Mouse (Mus musculus) limb, embryonic 11.5 days (tissue): ENCODE data around the gene Rfxank. TPM values are rescaled to one million over a fixed set of nuclear protein-coding genes. Genes with fewer than 3 reads are reported as not detected.

Source experiments
- ATAC-seq: fragments of 200-750 bp; cut with Nextera tagmentation; 2 replicates; pipeline ENCODE4 v1.8.0; 2017; ENCODE audit warnings: low read depth; ENCODE audit not compliant: insufficient number of reproducible peaks, low FRiP score, low TSS enrichment
- DNase-seq: peaks from one replicate; pipeline ENCODE4 v3.0.0-alpha.2; 2015; ENCODE audit warnings: low spot score
- H3K27ac ChIP-seq: fragments of 300-500 bp; sonication (generic); replicated peaks from 2 replicates; pipeline ENCODE4 v1.5.1; 2014; ENCODE audit warnings: low read depth, mild to moderate bottlenecking, low read length
- H3K27me3 ChIP-seq: fragments of 300-500 bp; sonication (generic); 2 replicates; pipeline ENCODE4 v1.6.1; 2014; ENCODE audit warnings: mild to moderate bottlenecking, low read length, mixed read lengths; ENCODE audit not compliant: control insufficient read depth, insufficient read depth
- H3K36me3 ChIP-seq: fragments of 300-500 bp; sonication (generic); 2 replicates; pipeline ENCODE4 v1.6.1; 2014; ENCODE audit warnings: mild to moderate bottlenecking, low read length, moderate library complexity, mixed read lengths; ENCODE audit not compliant: control insufficient read depth, insufficient read depth
- H3K4me1 ChIP-seq: fragments of 300-500 bp; sonication (generic); 2 replicates; pipeline ENCODE4 v1.6.1; 2014; ENCODE audit warnings: low read length, mixed read lengths; ENCODE audit not compliant: control insufficient read depth, insufficient read depth
- H3K4me2 ChIP-seq: fragments of 300-500 bp; sonication (generic); 2 replicates; pipeline ENCODE4 v1.6.1; 2014; ENCODE audit warnings: low read depth, mild to moderate bottlenecking, moderate library complexity; ENCODE audit not compliant: severe bottlenecking
- H3K4me3 ChIP-seq: fragments of 300-500 bp; sonication (generic); 2 replicates; pipeline ENCODE4 v1.5.1; 2014; ENCODE audit warnings: low read depth, low read length
- H3K9ac ChIP-seq: fragments of 300-500 bp; sonication (generic); 2 replicates; pipeline ENCODE4 v1.6.1; 2014; ENCODE audit warnings: mild to moderate bottlenecking, low read length
- H3K9me3 ChIP-seq: fragments of 300-500 bp; sonication (generic); 2 replicates; pipeline ENCODE4 v1.6.1; 2016; ENCODE audit warnings: low read length; ENCODE audit not compliant: control insufficient read depth
- WGBS: fragments of 180-500 bp; shearing (Covaris S2); extraction: QIAGEN DNeasy Blood & Tissue Kit; methylation state at CpG from one replicate; pipeline ENCODE4 v1.1.7; 2014; 5-methylcytosine and 5-hydroxymethylcytosine counted together
- microRNA-seq: library from miRNA; unstranded; fragments of <30 nt; microRNA quantifications from one replicate; pipeline ENCODE4, GENCODE M21; 2016
- polyA plus RNA-seq: library from polyadenylated mRNA; unstranded; fragments of >200 nt; fragmentation: Nextera tagmentation; extraction: Ambion mirVana; gene quantifications from 2 replicates; pipeline ENCODE4 v1.2.1, GENCODE M21; 2014

Rfxank gene
- polyA plus RNA-seq, 1 experiment from 2014 or later: 20.0 TPM

DNA sequence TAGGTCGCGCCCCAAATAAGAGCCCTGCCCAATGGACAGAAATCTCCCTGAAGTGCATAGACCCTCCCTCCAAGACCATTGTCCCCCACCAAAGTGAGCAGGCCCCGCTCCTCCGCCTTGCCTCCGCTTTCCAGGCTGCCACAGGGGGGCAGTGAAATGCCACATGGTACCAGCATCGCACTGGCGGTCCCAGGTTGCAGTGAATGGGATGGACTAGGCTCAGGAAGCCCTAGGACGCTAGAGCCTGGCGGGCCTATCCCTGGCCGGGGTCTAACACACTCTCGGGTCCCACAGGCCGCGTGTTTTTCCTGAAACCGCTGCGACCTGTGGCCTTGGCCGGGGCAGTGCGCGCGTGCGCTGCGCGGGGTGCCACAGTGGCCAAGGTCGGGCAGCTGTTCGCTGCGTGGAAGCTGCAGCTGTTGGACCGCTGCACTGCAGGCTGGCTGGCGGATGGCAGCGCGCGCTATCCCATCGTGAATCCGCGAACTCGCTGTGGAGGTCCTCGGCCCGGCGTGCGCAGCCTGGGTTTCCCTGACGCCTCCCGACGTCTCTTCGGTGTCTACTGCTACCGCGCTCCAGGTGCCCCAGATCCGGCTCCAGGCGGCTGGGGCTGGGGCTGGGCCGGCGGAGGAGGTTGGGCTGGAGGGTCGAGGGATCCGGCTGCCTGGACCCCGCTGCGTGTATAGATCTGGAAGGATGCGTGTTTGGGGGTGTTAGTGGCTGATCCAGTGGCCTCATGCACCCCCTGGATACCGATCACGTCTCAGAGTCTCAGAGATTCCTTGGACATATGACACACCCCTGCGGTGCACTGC is 50.9 kb downstream of the Rfxank start:
- 5% methylated on average over 56 of the region's 56 CpGs for WGBS
- H3K4me1 ChIP-seq: peaks cover 15% of the 10 kb centered on the region
- peaks cover 73% of the 10 kb centered on the region for H3K27me3 ChIP-seq
- H3K27ac ChIP-seq: no peak overlapping the region
- H3K9ac ChIP-seq: peak overlapping the region; percentile 35; the same call in 1 of the 2 replicates
- peak overlapping the region; percentile 31 for H3K4me3 ChIP-seq
- no peaks in the 10 kb centered on the region for H3K36me3 ChIP-seq
- no peaks in the 10 kb centered on the region for H3K9me3 ChIP-seq
- DNase-seq: peak; percentile 80
- H3K4me2 ChIP-seq: peak overlapping the region; percentile 78
- peak; percentile 41; the same call in 1 of the 2 replicates for ATAC-seq

- Histone ChIP-seq H3K4me2 (no peak overlapping the region), H3K4me1 (peaks cover 15% of the 10 kb centered on the region), H3K36me3 (no peaks in the 10 kb centered on the region), H3K27me3 (peaks cover 79% of the 10 kb centered on the region), H3K27ac (no peak overlapping the region), H3K4me3 (no peak overlapping the region), H3K9ac (no peak overlapping the region), H3K9me3 (no peaks in the 10 kb centered on the region)
- ATAC-seq (no peak), DNase-seq (no peak)
- 8% methylated on average over 7 of the region's 7 CpGs for WGBS
These were observed 51.7 kb downstream of the Rfxank start for GRCm38 (mm10) chr8:70087237-70087636.

GRCm38 (mm10) chr8:70086151-70086550 is 52.8 kb downstream of the Rfxank start:
- Histone ChIP-seq H3K4me1 (peaks cover 15% of the 10 kb centered on the region), H3K4me2 (no peak overlapping the region), H3K4me3 (no peak overlapping the region), H3K36me3 (no peaks in the 10 kb centered on the region), H3K9me3 (no peaks in the 10 kb centered on the region), H3K9ac (no peak overlapping the region), H3K27me3 (peaks cover 81% of the 10 kb centered on the region), H3K27ac (no peak overlapping the region)
- WGBS: 61% methylated on average over 1 of the region's 1 CpGs
- DNase-seq (no peak), ATAC-seq (no peak)

DNA sequence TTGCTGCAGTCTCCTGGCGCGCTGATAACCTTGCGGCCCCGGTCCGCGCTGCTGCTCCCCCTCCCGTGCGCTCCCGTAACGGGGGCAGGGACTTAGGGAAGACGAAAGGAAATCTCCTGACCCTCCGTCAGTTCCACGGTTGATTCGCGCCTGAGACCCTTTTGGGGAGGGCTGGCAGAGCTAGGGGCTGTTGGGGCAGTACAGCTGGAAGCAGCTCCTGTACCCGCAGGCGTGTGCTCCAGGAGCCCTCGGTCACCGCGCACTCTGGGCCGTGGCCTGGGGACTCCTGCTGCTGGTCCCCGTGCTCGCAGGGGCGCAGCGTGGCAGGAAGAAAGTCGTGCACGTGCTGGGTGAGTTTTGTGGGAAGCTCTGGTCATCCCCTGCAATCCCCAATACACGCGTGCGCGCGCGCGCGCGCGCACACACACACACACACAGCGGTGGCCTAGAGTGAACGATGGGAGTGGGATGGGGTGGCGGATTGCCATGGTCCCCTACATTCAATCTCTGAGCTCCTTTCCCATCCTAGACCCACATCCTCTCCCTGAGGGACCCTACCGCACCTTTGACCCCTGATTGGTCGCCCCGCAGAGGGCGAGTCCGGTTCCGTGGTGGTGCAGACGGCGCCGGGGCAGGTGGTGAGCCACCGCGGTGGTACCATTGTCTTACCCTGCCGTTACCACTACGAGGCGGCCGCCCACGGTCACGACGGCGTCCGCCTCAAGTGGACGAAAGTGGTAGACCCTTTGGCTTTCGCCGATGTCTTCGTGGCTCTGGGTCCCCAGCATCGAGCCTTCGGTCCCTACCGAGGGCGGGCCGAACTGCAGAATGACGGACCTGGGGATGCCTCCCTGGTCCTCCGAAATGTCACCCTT is 54.5 kb downstream of the Rfxank start:
- H3K4me2 ChIP-seq: peak overlapping the region; percentile 58
- DNase-seq: peak; percentile 54
- WGBS: 1% methylated on average over 71 of the region's 71 CpGs
- peak overlapping the region; percentile 7; the same call in 1 of the 2 replicates for H3K9ac ChIP-seq
- H3K27ac ChIP-seq: no peak overlapping the region
- H3K36me3 ChIP-seq: no peaks in the 10 kb centered on the region
- no peaks in the 10 kb centered on the region for H3K9me3 ChIP-seq
- ATAC-seq: no peak
- peaks cover 71% of the 10 kb centered on the region for H3K27me3 ChIP-seq
- H3K4me3 ChIP-seq: peak overlapping the region; percentile 34
- peaks cover 15% of the 10 kb centered on the region for H3K4me1 ChIP-seq

DNA sequence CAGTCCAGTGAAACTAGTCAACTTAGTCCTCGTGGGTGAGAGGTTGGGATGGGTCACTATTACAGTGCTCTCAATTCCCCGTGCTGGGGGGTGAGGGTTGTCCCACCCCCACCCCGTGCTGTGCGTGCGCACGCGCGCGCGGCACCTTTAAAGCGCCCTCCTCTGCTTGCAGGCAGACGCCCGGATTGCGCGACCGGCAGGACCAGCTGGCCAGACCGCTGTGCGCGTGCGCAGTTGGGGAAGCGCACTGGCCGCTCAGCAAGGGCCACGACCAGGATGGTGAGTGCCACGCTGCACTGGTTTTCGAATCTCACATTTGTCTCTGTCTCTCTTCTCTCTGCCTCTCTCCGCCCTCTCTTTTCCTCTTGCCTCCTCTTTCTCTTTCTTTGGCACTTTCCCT is 55.7 kb downstream of the Rfxank start, which contains the start of gene Hapln4:
TSS of gene Hapln4 (plus strand) at position 173 of the 400 bp plus-strand sequence.
- peaks cover 15% of the 10 kb centered on the region for H3K4me1 ChIP-seq
- no peak within 1 kb of the TSS for H3K27ac ChIP-seq
- H3K36me3 ChIP-seq: no peaks in the 10 kb centered on the region
- H3K27me3 ChIP-seq: peaks cover 60% of the 10 kb centered on the region
- H3K9me3 ChIP-seq: no peaks in the 10 kb centered on the region
- H3K4me3 ChIP-seq: peak within 1 kb of the TSS; percentile 34
- DNase-seq (peak; percentile 72), ATAC-seq (no peak)
- H3K4me2 ChIP-seq: peak within 1 kb of the TSS; percentile 58
- WGBS: under 1% methylated on average over 26 of the region's 26 CpGs
- peak within 1 kb of the TSS; percentile 7; the same call in 1 of the 2 replicates for H3K9ac ChIP-seq

- no peaks in the 10 kb centered on the region for H3K36me3 ChIP-seq
- H3K4me2 ChIP-seq: no peak overlapping the region
- 97% methylated on average over 2 of the region's 2 CpGs for WGBS
- H3K4me3 ChIP-seq: no peak overlapping the region
- no peak overlapping the region for H3K9ac ChIP-seq
- no peak overlapping the region for H3K27ac ChIP-seq
- ATAC-seq (no peak), DNase-seq (no peak)
- H3K9me3 ChIP-seq: no peaks in the 10 kb centered on the region
- peaks cover 12% of the 10 kb centered on the region for H3K4me1 ChIP-seq
- peaks cover 47% of the 10 kb centered on the region for H3K27me3 ChIP-seq
These were observed 57.0 kb downstream of the Rfxank start for GRCm38 (mm10) chr8:70081976-70082375.

Small RNA genes lying within 50 kb of the gene (microRNA-seq; reads per million reads assigned to microRNA genes)
- gene Mir7066: not detected

Other genes starting within 250 kb of the Rfxank start
- 4.4 and 4.9 TPM in 2 replicates for gene Tssk6, start 237.0 kb downstream of the Rfxank start, polyA plus RNA-seq
- gene Ndufa13, start 236.6 kb downstream of the Rfxank start, polyA plus RNA-seq: 164 and 168 TPM in 2 replicates
- gene Yjefn3, start 236.4 kb downstream of the Rfxank start, polyA plus RNA-seq: 2.5 and 4.3 TPM in 2 replicates
- gene Gatad2a, start 142.8 kb downstream of the Rfxank start, polyA plus RNA-seq: 79.5 and 93.3 TPM in 2 replicates
- gene Mau2, start 96.4 kb downstream of the Rfxank start, polyA plus RNA-seq: 52.5 and 58.3 TPM in 2 replicates
- 39.1 TPM in 2 replicates for gene Sugp1, start 96.3 kb downstream of the Rfxank start, polyA plus RNA-seq
- gene Tm6sf2, start 66.2 kb downstream of the Rfxank start, polyA plus RNA-seq: 0.52 and 1.2 TPM in 2 replicates
- 0.05 TPM in 1 of 2 replicates, not detected in the other for gene Hapln4, start 55.7 kb downstream of the Rfxank start, polyA plus RNA-seq
- gene Ncan, start 18.3 kb downstream of the Rfxank start, polyA plus RNA-seq: 0.60 and 0.79 TPM in 2 replicates
- gene Nr2c2ap, start 7.8 kb downstream of the Rfxank start, polyA plus RNA-seq: 13.7 and 20.8 TPM in 2 replicates
- 49.6 and 53.2 TPM in 2 replicates for gene Borcs8, start 345 bp upstream of the Rfxank start, polyA plus RNA-seq
- 0.40 and 0.41 TPM in 2 replicates for gene Mef2b, start 557 bp upstream of the Rfxank start, polyA plus RNA-seq
- gene Tmem161a, start 33.2 kb upstream of the Rfxank start, polyA plus RNA-seq: 43.5 and 46.9 TPM in 2 replicates
- 2.1 and 2.4 TPM in 2 replicates for gene Slc25a42, start 73.2 kb upstream of the Rfxank start, polyA plus RNA-seq
- gene Sugp2, start 95.1 kb upstream of the Rfxank start, polyA plus RNA-seq: 34.3 and 41.0 TPM in 2 replicates
- 19.8 and 20.1 TPM in 2 replicates for gene Armc6, start 95.3 kb upstream of the Rfxank start, polyA plus RNA-seq
- gene Homer3, start 143.7 kb upstream of the Rfxank start, polyA plus RNA-seq: 75.2 and 78.6 TPM in 2 replicates
- gene Ddx49, start 163.3 kb upstream of the Rfxank start, polyA plus RNA-seq: 55.8 and 62.1 TPM in 2 replicates
- 263 and 281 TPM in 2 replicates for gene Cope, start 163.4 kb upstream of the Rfxank start, polyA plus RNA-seq
- 4.7 and 6.0 TPM in 2 replicates for gene Cers1, start 176.6 kb upstream of the Rfxank start, polyA plus RNA-seq
- gene Gdf1, start 190.7 kb upstream of the Rfxank start, polyA plus RNA-seq: 2.9 and 4.2 TPM in 2 replicates
- gene Upf1, start 214.1 kb upstream of the Rfxank start, polyA plus RNA-seq: 23.2 and 25.1 TPM in 2 replicates
- 0.43 and 0.50 TPM in 2 replicates for gene Comp, start 234.4 kb upstream of the Rfxank start, polyA plus RNA-seq